In the genomic region with DNA sequence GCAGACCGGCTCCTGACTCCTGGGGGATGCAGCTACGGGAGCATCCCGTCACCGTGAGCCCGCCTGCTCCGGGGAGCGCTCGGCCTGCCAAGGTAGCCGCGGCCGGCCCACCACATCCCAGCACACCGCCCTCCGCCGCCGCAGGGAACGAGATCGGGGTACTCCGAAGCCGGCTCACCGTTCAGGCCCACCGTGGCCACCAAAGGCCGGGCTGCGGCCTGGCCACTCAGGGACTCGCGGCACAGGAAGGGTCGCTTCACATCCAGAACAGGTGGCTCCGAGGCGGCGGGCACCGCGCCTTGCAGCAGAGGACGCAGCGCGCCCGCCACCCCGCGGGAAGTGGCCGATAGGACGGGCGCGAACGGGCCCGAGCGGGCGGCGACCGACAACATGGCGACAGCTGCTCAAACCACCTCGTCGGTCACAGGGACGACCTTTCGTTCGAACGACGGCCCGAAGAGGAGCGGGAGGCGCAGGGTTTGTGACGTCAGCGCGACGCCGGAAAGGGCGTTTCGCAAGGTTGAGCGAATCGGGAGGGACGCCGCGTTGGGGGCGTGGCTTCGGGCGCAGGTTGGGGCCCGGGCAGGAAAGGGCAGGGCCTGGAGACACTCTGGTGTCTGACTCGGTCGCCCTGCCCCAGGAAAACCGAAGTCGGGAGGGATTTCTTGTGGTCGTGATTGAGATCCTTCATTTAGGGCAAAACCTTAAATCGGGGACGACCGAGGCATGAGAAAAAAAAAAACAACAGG, we compare ENCODE assay signal across 8 mouse cellular contexts. TPM values are rescaled to one million over a fixed set of nuclear protein-coding genes. Genes with fewer than 3 reads are reported as not detected.
DNase-seq lines count a peak whose midpoint lies in the region; ATAC-seq and TF ChIP-seq lines count a peak whose summit lies in the region.

Gene Uqcrfs1, minus strand, starts transcription at position 507 of the 749 bp plus-strand sequence.

- peak within 1 kb of the TSS; percentile 55 for H3K27ac ChIP-seq in bone marrow macrophage, adult 2 months (ENCODE audit: insufficient read depth, low read depth, low read length)
- H3K27ac ChIP-seq in embryonic fibroblast, embryonic 13.5 days (ENCODE audit: insufficient read depth, low read length): no peak within 1 kb of the TSS
- H3K27ac ChIP-seq in kidney, embryonic 14.5 days (ENCODE audit: low read depth, low read length): peak within 1 kb of the TSS; percentile 71
- peak within 1 kb of the TSS; percentile 77 for H3K27ac ChIP-seq in limb, embryonic 15.5 days

- H3K36me3 ChIP-seq in kidney, embryonic 14.5 days (ENCODE audit: control insufficient read depth, insufficient read depth, low read length): peaks cover 8% of the 10 kb centered on the region
- peaks cover 8% of the 10 kb centered on the region for H3K36me3 ChIP-seq in limb, embryonic 15.5 days

- peak; percentile 99 for ATAC-seq in kidney, embryonic 14.5 days (ENCODE audit: low FRiP score, low TSS enrichment)
- ATAC-seq in limb, embryonic 15.5 days (ENCODE audit: insufficient number of reproducible peaks, low FRiP score, low TSS enrichment, low read depth): peak; percentile 94

- no peak for TF ChIP-seq POLR2A in bone marrow macrophage, adult 2 months (IDR thresholded peaks at IDR 0.05; ENCODE audit: borderline replicate concordance, low read depth, low read length)
- TF ChIP-seq POLR2A in embryonic fibroblast, embryonic 13.5 days (IDR thresholded peaks at IDR 0.05; ENCODE audit: low read depth, low read length): peak; percentile 88

- no peaks in the 10 kb centered on the region for H3K9me3 ChIP-seq in kidney, embryonic 14.5 days (ENCODE audit: control insufficient read depth, low read length)
- H3K9me3 ChIP-seq in limb, embryonic 15.5 days: no peaks in the 10 kb centered on the region

- peak within 1 kb of the TSS; percentile 67 for H3K4me2 ChIP-seq in kidney, embryonic 14.5 days (replicated peaks; ENCODE audit: low read depth, low read length)
- peak within 1 kb of the TSS; percentile 53 for H3K4me2 ChIP-seq in limb, embryonic 15.5 days

- H3K4me1 ChIP-seq in bone marrow macrophage, adult 2 months (ENCODE audit: control insufficient read depth, insufficient read depth, low read length): peaks cover 5% of the 10 kb centered on the region
- H3K4me1 ChIP-seq in embryonic fibroblast, embryonic 13.5 days (ENCODE audit: control insufficient read depth, insufficient read depth, low read length): peaks cover 3% of the 10 kb centered on the region; the same call in 1 of the 2 replicates
- peaks cover 11% of the 10 kb centered on the region for H3K4me1 ChIP-seq in kidney, embryonic 14.5 days (ENCODE audit: control insufficient read depth, insufficient read depth, low read length)
- H3K4me1 ChIP-seq in limb, embryonic 15.5 days: peaks cover 11% of the 10 kb centered on the region

- DNase-seq in A20 (ENCODE audit: low read depth, low spot score): peak; percentile 98
- peak; percentile 94 to 96 for DNase-seq in heart, adult 9 months (ENCODE audit: low spot score in 2 of 2)
- peak; percentile 93 to 96 for DNase-seq in monocyte, adult 2 months (ENCODE audit: low read depth in 1 of 2, low spot score in 2 of 2)
- DNase-seq in spleen, postnatal 36 days (ENCODE audit: low spot score in 2 of 2): peak; percentile 97

- H3K27me3 ChIP-seq in kidney, embryonic 14.5 days (ENCODE audit: control insufficient read depth, insufficient read depth, low read length): no peaks in the 10 kb centered on the region
- no peaks in the 10 kb centered on the region for H3K27me3 ChIP-seq in limb, embryonic 15.5 days

- WGBS in kidney, embryonic 14.5 days: under 1% methylated on average over 82 of the region's 82 CpGs
- WGBS in limb, embryonic 15.5 days: under 1% methylated on average over 82 of the region's 82 CpGs

- H3K9ac ChIP-seq in kidney, embryonic 14.5 days (ENCODE audit: low read depth, low read length): peak within 1 kb of the TSS; percentile 94
- H3K9ac ChIP-seq in limb, embryonic 15.5 days: peak within 1 kb of the TSS; percentile 96

- no peak for TF ChIP-seq CTCF in bone marrow macrophage, adult 2 months (IDR thresholded peaks at IDR 0.05; ENCODE audit: low read depth, low read length)
- TF ChIP-seq CTCF in embryonic fibroblast, embryonic 13.5 days (IDR thresholded peaks at IDR 0.05; ENCODE audit: borderline replicate concordance, insufficient read depth, low read length): no peak

- H3K4me3 ChIP-seq in bone marrow macrophage, adult 2 months (ENCODE audit: insufficient read depth, low read length): peak within 1 kb of the TSS; percentile 85
- peak within 1 kb of the TSS; percentile 95 for H3K4me3 ChIP-seq in embryonic fibroblast, embryonic 13.5 days (ENCODE audit: insufficient read depth, low read length)
- peak within 1 kb of the TSS; percentile 99 for H3K4me3 ChIP-seq in kidney, embryonic 14.5 days (ENCODE audit: low read length)
- peak within 1 kb of the TSS; percentile 100 for H3K4me3 ChIP-seq in limb, embryonic 15.5 days

RNA-seq across cellular contexts. Expression of gene Uqcrfs1, which starts in this region (rescaled TPM):
- 82.2 and 89.8 TPM in 2 replicates for polyA plus RNA-seq in bone marrow macrophage, adult 2 months (2012; ENCODE audit: insufficient read depth, insufficient read length, missing spikeins)
- 78.2 and 82.3 TPM in 2 replicates for polyA plus RNA-seq in embryonic fibroblast, embryonic 13.5 days (2011; ENCODE audit: insufficient read length, low read depth, missing spikeins)
- polyA plus RNA-seq in kidney, embryonic 14.5 days (2014; fragmentation: Nextera tagmentation; extraction: Ambion mirVana): 264 and 276 TPM in 2 replicates
- 173 and 202 TPM in 2 replicates for polyA plus RNA-seq in limb, embryonic 15.5 days (2015; fragmentation: Nextera tagmentation; extraction: Ambion mirVana)
